Mouse (Mus musculus) MEL (cell line): ENCODE results near the gene Wdr24. TPM values are rescaled to one million over a fixed set of nuclear protein-coding genes. Genes with fewer than 3 reads are reported as not detected.

ENCODE experiments used
- DNase-seq: peaks from one replicate; pipeline ENCODE4 v3.0.0; 2011; ENCODE audit warnings: low read depth, low spot score
- H3K27ac ChIP-seq: 2 replicates; pipeline ENCODE4 v1.5.1; 2012; ENCODE audit warnings: low read depth, mild to moderate bottlenecking, control low read depth, low read length, moderate library complexity; ENCODE audit not compliant: control insufficient read depth
- H3K27me3 ChIP-seq, 2 experiments: fragments of 150-350 bp in 1 of 2; sonication (generic) in 1 of 2; 2 replicates each; pipeline ENCODE4 v1.6.1; 2012; ENCODE audit warnings: low read length in 2 of 2, mild to moderate bottlenecking in 2 of 2, improper control_type of control experiment in 1 of 2, moderate library complexity in 1 of 2; ENCODE audit not compliant: insufficient read depth in 2 of 2, control insufficient read depth in 1 of 2
- H3K36me3 ChIP-seq, 2 experiments: 2 replicates each; pipeline ENCODE4 v1.6.1; 2012 to 2014; ENCODE audit warnings: low read length in 2 of 2, improper control_type of control experiment in 1 of 2, inconsistent platforms in 1 of 2, mild to moderate bottlenecking in 1 of 2; ENCODE audit not compliant: insufficient read depth in 2 of 2, control insufficient read depth in 1 of 2
- H3K4me1 ChIP-seq, 2 experiments: fragments of 150-350 bp in 1 of 2; sonication (generic) in 1 of 2; 2 replicates each; pipeline ENCODE4 v1.6.1; 2012; ENCODE audit warnings: low read length in 2 of 2, improper control_type of control experiment in 1 of 2, mild to moderate bottlenecking in 1 of 2; ENCODE audit not compliant: insufficient read depth in 2 of 2, control insufficient read depth in 1 of 2
- H3K4me3 ChIP-seq, 2 experiments: fragments of 150-350 bp in 1 of 2; sonication (generic) in 1 of 2; 2 replicates each; pipeline ENCODE4 v1.5.1; 2012; ENCODE audit warnings: low read depth in 2 of 2, low read length in 2 of 2, mild to moderate bottlenecking in 2 of 2, moderate library complexity in 2 of 2, control low read depth in 1 of 2, improper control_type of control experiment in 1 of 2; ENCODE audit not compliant: control insufficient read depth in 1 of 2, insufficient read depth in 1 of 2
- H3K79me2 ChIP-seq: 2 replicates; pipeline ENCODE4 v1.6.1; 2012; ENCODE audit warnings: mild to moderate bottlenecking, low read length, moderate library complexity; ENCODE audit not compliant: control insufficient read depth, poor library complexity, insufficient read depth
- H3K9ac ChIP-seq: 2 replicates; pipeline ENCODE4 v1.6.1; 2012; ENCODE audit warnings: low read depth, mild to moderate bottlenecking, control low read depth, low read length, moderate library complexity; ENCODE audit not compliant: control insufficient read depth, poor library complexity, severe bottlenecking
- H3K9me3 ChIP-seq: fragments of 150-350 bp; sonication (generic); replicated peaks from 2 replicates; pipeline ENCODE4 v1.6.1; 2012; ENCODE audit warnings: mild to moderate bottlenecking, low read length, improper control_type of control experiment, moderate library complexity; ENCODE audit not compliant: insufficient read depth
- CHD1 ChIP-seq: IDR thresholded peaks from 2 replicates; pipeline ENCODE4 v1.6.1; 2012; ENCODE audit warnings: low read depth, mild to moderate bottlenecking, inconsistent platforms, low read length, improper control_type of control experiment
- CHD2 ChIP-seq: IDR thresholded peaks from 2 replicates; pipeline ENCODE4 v1.6.1; 2011; ENCODE audit warnings: low read length, improper control_type of control experiment
- CTCF ChIP-seq, 3 experiments: IDR thresholded peaks in 2 of 3; conservative IDR thresholded peaks in 1 of 3; 2 replicates each; pipeline ENCODE4 v1.5.1; 2011 to 2012; ENCODE audit warnings: low read length in 3 of 3, low read depth in 2 of 3, mild to moderate bottlenecking in 2 of 3, improper control_type of control experiment in 1 of 3, inconsistent platforms in 1 of 3, mixed read lengths in 1 of 3, moderate library complexity in 1 of 3; ENCODE audit not compliant: control insufficient read depth in 1 of 3, insufficient read depth in 1 of 3, poor library complexity in 1 of 3, severe bottlenecking in 1 of 3
- E2F4 ChIP-seq: IDR thresholded peaks from 2 replicates; pipeline ENCODE4 v1.6.1; 2011; ENCODE audit warnings: low read depth, low read length, improper control_type of control experiment, borderline replicate concordance
- ELF1 ChIP-seq: IDR thresholded peaks from 2 replicates; pipeline ENCODE4 v1.6.1; 2014; ENCODE audit warnings: low read depth, mild to moderate bottlenecking, inconsistent platforms, low read length, improper control_type of control experiment, moderate library complexity
- EP300 ChIP-seq, 2 experiments: IDR thresholded peaks; 2 replicates each; pipeline ENCODE4 v1.6.1; 2011; ENCODE audit warnings: improper control_type of control experiment in 2 of 2, low read length in 2 of 2, low read depth in 1 of 2, mild to moderate bottlenecking in 1 of 2
- ETS1 ChIP-seq: IDR thresholded peaks from 2 replicates; pipeline ENCODE4 v1.6.1; 2012; ENCODE audit warnings: low read depth, mild to moderate bottlenecking, inconsistent platforms, low read length, improper control_type of control experiment, moderate library complexity
- GABPA ChIP-seq: IDR thresholded peaks from 2 replicates; pipeline ENCODE4 v1.6.1; 2012; ENCODE audit warnings: low read depth, mild to moderate bottlenecking, inconsistent platforms, low read length, improper control_type of control experiment, moderate library complexity
- HCFC1 ChIP-seq: IDR thresholded peaks from 2 replicates; pipeline ENCODE4 v1.6.1; 2012; ENCODE audit warnings: low read depth, mild to moderate bottlenecking, inconsistent platforms, low read length, improper control_type of control experiment, moderate library complexity
- KAT2A ChIP-seq: conservative IDR thresholded peaks from 2 replicates; pipeline ENCODE4 v1.6.1; 2012; ENCODE audit warnings: low read depth, low read length, improper control_type of control experiment, inconsistent platforms
- MAFK ChIP-seq: IDR thresholded peaks from 2 replicates; pipeline ENCODE4 v1.6.1; 2011; ENCODE audit warnings: low read depth, mild to moderate bottlenecking, low read length, improper control_type of control experiment, borderline replicate concordance
- MAX ChIP-seq: IDR thresholded peaks from 2 replicates; pipeline ENCODE4 v1.6.1; 2011; ENCODE audit warnings: low read length, improper control_type of control experiment
- MAZ ChIP-seq: IDR thresholded peaks from 2 replicates; pipeline ENCODE4 v1.6.1; 2012; ENCODE audit warnings: low read depth, mild to moderate bottlenecking, inconsistent platforms, low read length, improper control_type of control experiment
- MXI1 ChIP-seq: IDR thresholded peaks from 2 replicates; pipeline ENCODE4 v1.6.1; 2011; ENCODE audit warnings: mild to moderate bottlenecking, low read depth, low read length, improper control_type of control experiment
- MYC ChIP-seq: IDR thresholded peaks from 2 replicates; pipeline ENCODE4 v1.6.1; 2011; ENCODE audit warnings: low read depth, mild to moderate bottlenecking, low read length, improper control_type of control experiment, moderate library complexity
- NELFE ChIP-seq: IDR thresholded peaks from 2 replicates; pipeline ENCODE4 v1.6.1; 2011; ENCODE audit warnings: low read depth, low read length, improper control_type of control experiment
- NRF1 ChIP-seq: IDR thresholded peaks from 2 replicates; pipeline ENCODE4 v1.6.1; 2014; ENCODE audit warnings: low read depth, mild to moderate bottlenecking, inconsistent platforms, low read length, improper control_type of control experiment, moderate library complexity; ENCODE audit not compliant: poor library complexity, insufficient read depth, severe bottlenecking
- POLR2A ChIP-seq, 2 experiments: IDR thresholded peaks; 2 replicates each; pipeline ENCODE4 v1.6.1; 2011 to 2012; ENCODE audit warnings: low read length in 2 of 2, mild to moderate bottlenecking in 2 of 2, control low read depth in 1 of 2, improper control_type of control experiment in 1 of 2, low read depth in 1 of 2, moderate library complexity in 1 of 2; ENCODE audit not compliant: control insufficient read depth in 1 of 2, insufficient read depth in 1 of 2, poor library complexity in 1 of 2
- POLR2AphosphoS2 ChIP-seq: IDR thresholded peaks from 2 replicates; pipeline ENCODE4 v1.6.1; 2011; ENCODE audit warnings: low read length, improper control_type of control experiment
- POLR2AphosphoS5 ChIP-seq: IDR thresholded peaks from 2 replicates; pipeline ENCODE4 v1.6.1; 2012; ENCODE audit warnings: low read depth, borderline replicate concordance, mild to moderate bottlenecking, inconsistent platforms, low read length, moderate library complexity, mixed read lengths
- RAD21 ChIP-seq: IDR thresholded peaks from 2 replicates; pipeline ENCODE4 v1.6.1; 2011; ENCODE audit warnings: mild to moderate bottlenecking, low read depth, low read length, improper control_type of control experiment
- SIN3A ChIP-seq: IDR thresholded peaks from 2 replicates; pipeline ENCODE4 v1.6.1; 2012; ENCODE audit warnings: low read length, improper control_type of control experiment, inconsistent platforms
- SMC3 ChIP-seq: IDR thresholded peaks from 2 replicates; pipeline ENCODE4 v1.6.1; 2011; ENCODE audit warnings: low read depth, low read length, improper control_type of control experiment
- TAL1 ChIP-seq: IDR thresholded peaks from 2 replicates; pipeline ENCODE4 v1.6.1; 2012; ENCODE audit warnings: mild to moderate bottlenecking, inconsistent platforms, low read length, moderate library complexity, mixed read lengths
- TBP ChIP-seq: IDR thresholded peaks from 2 replicates; pipeline ENCODE4 v1.8.0; 2011; ENCODE audit warnings: low read depth, low read length, improper control_type of control experiment
- TCF12 ChIP-seq: IDR thresholded peaks from 2 replicates; pipeline ENCODE4 v1.6.1; 2014; ENCODE audit warnings: low read depth, mild to moderate bottlenecking, inconsistent platforms, low read length, improper control_type of control experiment, moderate library complexity
- UBTF ChIP-seq: IDR thresholded peaks from 2 replicates; pipeline ENCODE4 v1.6.1; 2012; ENCODE audit warnings: low read depth, mild to moderate bottlenecking, inconsistent platforms, low read length, improper control_type of control experiment, moderate library complexity, borderline replicate concordance; ENCODE audit not compliant: insufficient read depth
- USF1 ChIP-seq: IDR thresholded peaks from 2 replicates; pipeline ENCODE4 v1.6.1; 2014; ENCODE audit warnings: low read depth, mild to moderate bottlenecking, inconsistent platforms, low read length, improper control_type of control experiment, moderate library complexity
- USF2 ChIP-seq, 2 experiments: IDR thresholded peaks; 2 replicates each; pipeline ENCODE4 v1.6.1; 2011 to 2012; ENCODE audit warnings: improper control_type of control experiment in 2 of 2, low read length in 2 of 2, borderline replicate concordance in 1 of 2, inconsistent platforms in 1 of 2, low read depth in 1 of 2, mild to moderate bottlenecking in 1 of 2; ENCODE audit not compliant: insufficient read depth in 1 of 2
- ZKSCAN1 ChIP-seq: IDR thresholded peaks from 2 replicates; pipeline ENCODE4 v1.6.1; 2012; ENCODE audit warnings: low read depth, mild to moderate bottlenecking, inconsistent platforms, low read length, improper control_type of control experiment, moderate library complexity
- ZMIZ1 ChIP-seq: IDR thresholded peaks from 2 replicates; pipeline ENCODE4 v1.6.1; 2012; ENCODE audit warnings: low read depth, mild to moderate bottlenecking, inconsistent platforms, low read length, improper control_type of control experiment, moderate library complexity
- ZNF384 ChIP-seq: IDR thresholded peaks from 2 replicates; pipeline ENCODE4 v1.6.1; 2012; ENCODE audit warnings: low read depth, mild to moderate bottlenecking, inconsistent platforms, low read length, improper control_type of control experiment
- polyA plus RNA-seq, 2 experiments: library from polyadenylated mRNA; stranded (reverse) in 1 of 2; unstranded in 1 of 2; fragments of >175 nt in 1 of 2; fragments of >200 nt in 1 of 2; gene quantifications; 2 replicates each; pipeline versions ENCODE4 v1.2.1 to v1.2.4; 2012; ENCODE audit warnings: low replicate concordance in 2 of 2, low read depth in 1 of 2; ENCODE audit not compliant: insufficient read length in 2 of 2, insufficient read depth in 1 of 2, missing spikeins in 1 of 2
- total RNA-seq: library from RNA; depleted of rRNA; stranded (reverse); fragments of 300-350 nt; gene quantifications from 2 replicates; pipeline ENCODE4 v1.2.3, GENCODE M21; 2012

The Wdr24 gene
- total and polyA plus RNA-seq, 3 experiments = 35.0 to 38.8 TPM; not detected in 1

DNA sequence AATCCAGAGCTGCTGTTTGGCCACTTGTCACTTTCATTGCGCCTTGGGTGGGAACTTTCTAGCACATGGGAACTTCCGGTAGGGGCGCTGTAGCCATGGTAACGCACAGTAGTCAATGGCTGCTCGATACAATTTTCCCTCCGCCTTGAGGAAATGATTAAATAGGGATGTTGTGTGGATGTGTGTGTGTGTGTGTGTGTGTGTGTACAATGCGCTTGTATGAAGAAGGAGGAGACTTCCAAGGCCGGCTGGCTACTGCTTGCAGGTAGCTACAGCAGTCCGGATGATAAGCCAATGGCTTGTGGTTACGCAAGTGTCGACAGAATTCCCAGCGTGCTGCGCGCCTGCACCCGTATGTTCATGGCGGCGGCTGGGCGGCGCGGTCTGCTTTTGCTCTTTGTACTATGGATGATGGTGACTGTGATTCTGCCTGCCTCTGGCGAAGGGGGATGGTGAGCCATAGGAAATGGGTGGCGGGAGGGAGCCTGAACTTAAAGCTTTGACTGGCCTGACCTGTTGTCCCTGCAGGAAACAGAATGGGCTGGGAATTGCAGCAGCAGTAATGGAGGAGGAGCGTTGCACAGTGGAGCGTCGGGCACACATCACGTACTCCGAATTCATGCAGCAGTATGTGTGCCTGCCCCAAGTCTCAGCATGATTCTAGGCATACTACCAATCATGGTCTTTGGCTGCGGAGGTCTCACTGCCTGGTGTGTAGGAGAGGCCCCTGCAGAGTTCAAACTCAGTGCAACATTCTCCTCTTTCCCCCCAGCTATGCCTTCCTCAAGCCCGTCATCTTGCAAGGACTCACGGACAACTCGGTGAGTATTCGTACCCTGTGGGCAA, 5.5 kb downstream of the Wdr24 start, which contains the start of gene Jmjd8:
Gene Jmjd8 (plus strand): TSS at position 156 of the 846 bp plus-strand sequence.
- peak; percentile 68 for TF ChIP-seq TCF12
- no peak for TF ChIP-seq CHD1
- TF ChIP-seq E2F4 = peak; percentile 63; the same call in 1 of the 2 replicates
- TF ChIP-seq POLR2AphosphoS5 = peak; percentile 82
- peak; percentile 64; the same call in 1 of the 2 replicates for TF ChIP-seq ZKSCAN1
- TF ChIP-seq MAZ = 0 out of 2 replicates have a peak, but pooled peaks have one; percentile 38
- peak; percentile 71 for TF ChIP-seq ELF1
- no peak for TF ChIP-seq TAL1
- TF ChIP-seq SMC3 = no peak; the same call in 1 of the 2 replicates
- peak; percentile 79 for TF ChIP-seq MAX
- TF ChIP-seq RAD21 = no peak
- TF ChIP-seq POLR2AphosphoS2 = peak; percentile 59
- TF ChIP-seq ZMIZ1 = peak; percentile 90
- peak; percentile 46; the same call in 1 of the 2 replicates for TF ChIP-seq NRF1
- TF ChIP-seq KAT2A = peak; percentile 45; the same call in 1 of the 2 replicates
- peak; percentile 86 for TF ChIP-seq MXI1
- peak; percentile 85 for TF ChIP-seq SIN3A
- TF ChIP-seq USF1 = 0 out of 2 replicates have a peak, but pooled peaks have one; percentile 36
- peak; percentile 75 for TF ChIP-seq MYC
- TF ChIP-seq ETS1 = 0 out of 2 replicates have a peak, but pooled peaks have one; percentile 42
- 0 out of 4 replicates have a peak, but pooled peaks of 1 of the 2 experiments have one; percentile 12 for TF ChIP-seq EP300 (IDR thresholded peaks at IDR 0.05; ENCODE audit: low read depth in 1 of 2, low read length in 2 of 2)
- TF ChIP-seq POLR2A (IDR thresholded peaks at IDR 0.05; ENCODE audit: control insufficient read depth in 1 of 2, insufficient read depth in 1 of 2, low read depth in 1 of 2, low read length in 2 of 2, poor library complexity in 1 of 2) = peak; percentile 83 to 84; a peak in 2 of 4 replicates
- TF ChIP-seq NELFE = peak; percentile 90
- TF ChIP-seq MAFK = no peak
- no peak for TF ChIP-seq GABPA
- TF ChIP-seq TBP = peak; percentile 64
- TF ChIP-seq CHD2 = no peak
- no peak for TF ChIP-seq USF2 (IDR thresholded peaks at IDR 0.05; ENCODE audit: borderline replicate concordance in 1 of 2, insufficient read depth in 1 of 2, low read depth in 1 of 2, low read length in 2 of 2)
- no peak for TF ChIP-seq UBTF
- TF ChIP-seq HCFC1 = peak; percentile 84
- peak in 2 of 3 experiments; percentile 24 to 30; a peak in 2 of 6 replicates for TF ChIP-seq CTCF (IDR thresholded peaks at IDR 0.05 in 2 of 3, conservative IDR thresholded peaks at IDR 0.05 in 1 of 3; ENCODE audit: control insufficient read depth in 1 of 3, insufficient read depth in 1 of 3, low read depth in 2 of 3, low read length in 3 of 3, poor library complexity in 1 of 3, severe bottlenecking in 1 of 3)
- TF ChIP-seq ZNF384 = no peak
- Histone ChIP-seq H3K4me1 (peaks cover 2 to 41% of the 10 kb centered on the region in 2 experiments; a peak in 3 of 4 replicates), H3K9me3 (no peaks in the 10 kb centered on the region), H3K9ac (peak within 1 kb of the TSS; percentile 83), H3K79me2 (peaks cover 66% of the 10 kb centered on the region), H3K27ac (peak within 1 kb of the TSS; percentile 72), H3K36me3 (peaks cover 0 to 13% of the 10 kb centered on the region in 2 experiments; a peak in 2 of 4 replicates), H3K27me3 (no peaks in the 10 kb centered on the region), H3K4me3 (peak within 1 kb of the TSS; percentile 81 to 89)
- peak; percentile 91 for DNase-seq
